Mouse (Mus musculus): ENCODE results near the gene Pde4c.

The Pde4c gene

GRCm38 (mm10) chr8:70787941-70788667, 64.6 kb downstream of the Pde4c start:
- DNase-seq (ENCODE audit: low spot score in 2 of 2), result no peak

GRCm38 (mm10) chr8:70789046-70789445, 65.5 kb downstream of the Pde4c start:
- DNase-seq (ENCODE audit: low spot score in 2 of 2), result no peak

GRCm38 (mm10) chr8:70790846-70791245, 67.3 kb downstream of the Pde4c start:
- no peak for DNase-seq (ENCODE audit: low spot score in 2 of 2)

- peak in 1 of 2 experiments; percentile 54 for DNase-seq (ENCODE audit: low spot score in 2 of 2)
These were observed 67.8 kb downstream of the Pde4c start for GRCm38 (mm10) chr8:70791294-70791701.

GRCm38 (mm10) chr8:70791975-70792691, 68.6 kb downstream of the Pde4c start:
- peak; percentile 95 to 96 for DNase-seq (ENCODE audit: low spot score in 2 of 2)

GRCm38 (mm10) chr8:70792700-70793099, 69.2 kb downstream of the Pde4c start:
- no peak for DNase-seq (ENCODE audit: low spot score in 2 of 2)

- DNase-seq (ENCODE audit: low spot score in 2 of 2), result no peak
These were observed 70.7 kb downstream of the Pde4c start for GRCm38 (mm10) chr8:70794215-70794614.

GRCm38 (mm10) chr8:70795370-70795769, 71.8 kb downstream of the Pde4c start:
- no peak for DNase-seq (ENCODE audit: low spot score in 2 of 2)

- DNase-seq (ENCODE audit: low spot score in 2 of 2), result no peak
These were observed 73.0 kb downstream of the Pde4c start for GRCm38 (mm10) chr8:70796403-70797080.

- peak; percentile 88 for DNase-seq (ENCODE audit: low spot score in 2 of 2)
These were observed 73.9 kb downstream of the Pde4c start for GRCm38 (mm10) chr8:70797081-70798070.

- DNase-seq (ENCODE audit: low spot score in 2 of 2), result peak in 1 of 2 experiments; percentile 53
These were observed 74.8 kb downstream of the Pde4c start for GRCm38 (mm10) chr8:70798281-70798680.

- peak; percentile 72 to 75 for DNase-seq (ENCODE audit: low spot score in 2 of 2)
These were observed 77.1 kb downstream of the Pde4c start for GRCm38 (mm10) chr8:70800648-70801047.
